Mouse (Mus musculus) ovary, adult 10 weeks (tissue): ENCODE data around the gene Pcnt. TPM values are rescaled to one million over a fixed set of nuclear protein-coding genes. Genes with fewer than 3 reads are reported as not detected.

Experiments used
- polyA plus RNA-seq: library from polyadenylated mRNA; stranded (reverse); fragments of 350-450 nt; fragmentation: Illumina TruSeq; extraction: RNeasy Lipid Tissue Mini Kit (QIAGEN cat#74804); gene quantifications from one replicate; pipeline ENCODE4 v1.2.3, GENCODE M21; 2014

Gene Pcnt
- 13.0 TPM for polyA plus RNA-seq

DNA sequence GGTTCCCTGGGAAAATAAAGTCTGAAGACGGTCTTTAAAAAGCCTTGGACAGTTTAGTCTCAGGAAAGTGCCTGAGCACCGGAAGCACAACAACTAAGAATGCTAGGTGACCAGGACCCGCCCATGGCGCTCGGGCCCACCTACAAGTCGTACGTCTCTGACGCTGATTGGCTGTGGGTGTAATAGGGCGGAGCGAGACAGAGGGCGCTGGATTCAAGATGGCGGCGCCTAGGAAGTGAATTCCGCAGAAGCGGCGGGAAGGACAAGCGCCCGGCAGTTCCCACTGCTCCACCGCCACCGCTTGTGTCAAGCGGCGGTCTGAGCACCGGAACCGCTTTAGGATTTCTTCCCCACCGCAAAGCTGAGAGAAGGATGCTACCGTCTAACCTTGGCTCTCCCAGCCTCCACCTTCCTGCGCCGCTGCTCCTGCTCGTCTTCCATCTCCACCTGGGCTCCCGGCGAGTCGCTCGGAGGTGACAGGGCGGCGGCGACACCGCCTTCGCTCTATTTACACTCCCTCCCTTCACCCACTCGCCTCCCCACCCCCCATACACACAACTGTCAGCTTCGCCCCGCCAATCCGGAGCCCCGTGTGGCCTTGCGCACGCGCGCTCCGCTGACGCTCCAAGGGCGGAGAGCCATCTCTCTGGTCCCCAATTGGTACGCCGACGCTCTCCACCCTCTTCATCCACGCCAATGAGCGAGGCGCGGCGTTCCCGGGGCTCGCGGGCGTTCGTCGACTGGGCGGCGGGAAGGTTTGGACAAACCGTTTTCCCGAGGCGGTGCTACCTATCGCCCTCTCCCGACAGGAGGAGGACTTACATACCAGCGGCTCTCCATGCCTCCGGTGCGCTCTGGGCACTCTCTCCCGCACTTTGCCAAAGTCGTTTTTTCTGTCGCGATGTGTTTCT lies at the start of gene Pcnt:
Gene Pcnt, minus strand, starts transcription at position 609 of the 911 bp plus-strand sequence.

DNA sequence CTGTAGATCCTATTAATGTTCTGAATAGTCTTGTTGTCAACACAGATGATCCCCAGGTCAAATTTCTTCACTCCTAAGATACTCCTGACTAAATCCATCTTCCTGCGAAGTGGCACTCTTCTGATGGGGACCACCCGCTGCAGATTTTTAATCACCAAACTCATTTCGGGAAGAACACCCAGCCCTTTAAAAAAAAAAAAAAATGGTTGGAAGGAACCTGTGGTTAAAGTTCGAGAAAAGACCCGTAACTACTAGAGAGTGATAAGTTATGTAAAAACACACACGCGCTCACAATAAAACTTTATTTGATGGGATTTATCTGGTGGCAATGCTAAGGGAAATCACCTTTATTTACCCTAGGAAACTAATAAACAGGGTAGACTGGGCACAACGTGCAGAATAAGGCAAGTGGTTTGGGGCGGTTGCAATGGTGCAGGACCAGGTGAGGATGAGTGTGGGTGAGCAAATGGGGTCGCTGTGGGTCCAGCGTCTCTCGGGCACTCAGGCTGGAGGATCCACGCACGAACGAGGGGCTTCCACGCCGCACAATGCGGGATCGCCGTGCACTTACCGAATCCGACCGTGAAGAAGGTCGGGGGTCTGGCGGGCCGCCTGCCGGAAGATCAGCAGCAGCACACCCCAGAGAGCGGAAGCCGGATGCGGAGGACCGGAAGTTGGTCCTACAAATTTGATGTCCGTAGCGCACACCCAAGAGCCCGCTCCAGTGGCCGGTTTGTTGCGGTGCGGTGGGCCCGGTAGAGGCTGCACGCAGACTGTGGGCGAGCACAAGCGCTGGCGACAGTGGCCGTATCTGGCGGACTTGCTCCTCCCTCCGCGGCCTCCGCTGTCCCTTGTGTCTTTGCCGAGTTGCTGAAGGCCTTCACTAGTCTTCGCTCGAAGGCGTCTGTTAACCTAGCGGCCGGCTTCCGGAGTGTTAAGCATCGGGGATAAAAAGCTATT lies 25.9 kb upstream of the Pcnt start, which contains the start of the genes Mcm3ap and Ybey:
Gene Mcm3ap, plus strand, starts transcription at position 725 of the 960 bp plus-strand sequence.
Gene Ybey, minus strand, starts transcription at position 912 of the 960 bp plus-strand sequence.

DNA sequence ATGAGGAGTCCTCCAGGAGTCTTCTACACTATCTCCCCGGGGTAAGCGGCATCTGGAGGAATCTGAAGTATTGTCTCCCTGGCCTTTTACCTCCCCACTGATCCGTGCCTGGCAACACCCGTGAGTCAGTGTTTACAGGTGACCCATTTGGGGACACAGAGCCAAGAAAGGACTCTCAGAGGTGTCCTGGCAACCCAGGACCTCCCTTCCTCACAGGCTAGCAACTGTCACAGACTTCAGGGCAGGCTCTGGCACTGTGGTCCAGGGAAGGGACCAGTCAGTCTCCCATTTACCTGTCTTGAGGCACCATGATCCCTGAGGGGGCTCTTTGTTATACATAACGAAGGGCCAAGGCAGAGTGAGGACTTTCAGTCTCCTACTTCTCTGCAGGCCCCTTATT lies 6.3 kb upstream of the Pcnt start, which contains the start of gene 2610028H24Rik:
Gene 2610028H24Rik, plus strand, starts transcription at position 231 of the 400 bp plus-strand sequence.

DNA sequence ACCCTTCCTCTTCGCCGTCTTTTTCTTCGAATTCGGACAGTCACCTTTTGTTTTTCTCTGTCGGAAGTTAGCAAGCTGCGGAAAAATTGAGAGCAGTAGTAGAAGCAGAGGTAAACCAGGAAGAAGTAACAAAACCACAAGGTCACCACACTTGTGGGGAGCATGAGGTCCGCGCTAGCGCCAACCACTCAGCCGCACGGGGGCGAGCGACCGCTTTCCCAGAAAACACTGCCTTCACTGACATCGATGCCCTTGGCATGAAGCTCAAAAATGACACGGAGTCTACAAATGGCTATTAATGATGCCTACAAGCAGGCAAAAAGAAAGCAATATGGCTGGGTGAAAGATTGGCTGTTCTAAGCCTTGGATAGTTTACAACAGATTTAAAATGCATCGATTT lies 2.3 kb downstream of the Pcnt start, which contains the start of gene AC141477.1:
Gene AC141477.1, minus strand, starts transcription at position 164 of the 400 bp plus-strand sequence.

DNA sequence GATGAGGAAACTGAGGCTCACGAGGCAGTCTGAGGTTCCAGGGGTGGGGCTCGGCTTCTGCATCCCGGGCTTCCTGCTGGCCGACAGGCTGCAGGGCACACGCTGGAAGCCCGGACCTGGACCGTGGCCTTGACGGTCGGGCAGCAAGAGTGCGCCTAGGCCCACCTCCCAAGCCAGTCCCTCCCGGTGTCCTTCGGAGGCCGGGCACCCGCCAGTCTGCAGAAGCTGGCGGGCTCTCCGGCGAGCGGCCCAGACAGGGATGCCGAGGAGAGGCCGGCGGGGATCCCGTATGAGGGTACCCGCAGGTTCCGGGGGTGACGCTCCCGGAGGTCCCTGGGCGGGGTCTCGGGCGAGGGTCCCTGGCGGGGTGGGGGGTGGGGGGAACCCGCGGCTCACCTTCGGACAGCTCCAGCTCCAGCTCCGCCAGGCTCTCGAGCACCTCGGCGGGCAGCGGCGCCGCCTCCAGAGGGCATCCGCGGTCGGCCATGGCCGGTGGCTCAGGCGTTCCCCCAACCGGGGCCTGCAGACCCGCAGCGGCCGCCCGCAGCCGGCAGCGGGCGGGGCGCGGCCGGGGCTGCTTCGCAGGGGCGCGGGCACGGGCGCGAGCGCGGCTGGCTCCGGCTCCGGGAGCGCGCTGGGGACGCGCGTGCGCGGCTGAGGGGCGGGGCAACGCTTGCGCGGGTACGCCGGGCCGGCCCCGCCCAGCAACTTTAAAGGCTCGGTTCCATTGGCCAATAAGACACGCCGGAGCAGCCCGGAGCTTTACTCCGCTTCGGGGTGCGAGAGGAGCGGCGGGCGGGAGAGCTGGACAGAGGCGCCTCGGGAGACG lies 97.7 kb downstream of the Pcnt start, which contains the start of gene Dip2a:
Gene Dip2a, minus strand, starts transcription at position 581 of the 829 bp plus-strand sequence.

Other genes with a start within 250 kb of the Pcnt start
- gene Prmt2, start 204.9 kb downstream of the Pcnt start, polyA plus RNA-seq: 4.5 TPM
- gene S100b, start 188.9 kb downstream of the Pcnt start, polyA plus RNA-seq: 2.5 TPM
- gene Dip2a, start 97.5 kb downstream of the Pcnt start, polyA plus RNA-seq: 17.9 TPM
- gene AC141477.1, start 2.3 kb downstream of the Pcnt start, polyA plus RNA-seq: not detected
- 0.43 TPM for gene 2610028H24Rik, start 6.3 kb upstream of the Pcnt start, polyA plus RNA-seq
- gene Mcm3ap, start 26.1 kb upstream of the Pcnt start, polyA plus RNA-seq: 13.4 TPM
- 2.3 TPM for gene Ybey, start 26.3 kb upstream of the Pcnt start, polyA plus RNA-seq
- 10.8 TPM for gene Lss, start 88.8 kb upstream of the Pcnt start, polyA plus RNA-seq
- gene Spatc1l, start 119.5 kb upstream of the Pcnt start, polyA plus RNA-seq: not detected
- gene Ftcd, start 132.9 kb upstream of the Pcnt start, polyA plus RNA-seq: not detected
- gene Col6a2, start 180.8 kb upstream of the Pcnt start, polyA plus RNA-seq: 9.5 TPM